Mouse (Mus musculus) ovary, adult 2 months (tissue): ENCODE results near the gene Mdn1. TPM values are rescaled to one million over a fixed set of nuclear protein-coding genes. Genes with fewer than 3 reads are reported as not detected.

Experiments used
- polyA plus RNA-seq: library from polyadenylated mRNA; depleted of rRNA; stranded (reverse); fragments of >200 nt; gene quantifications from 2 replicates; pipeline ENCODE4 v1.2.3, GENCODE M21; 2012; rRNA removed

Gene Mdn1
- polyA plus RNA-seq = 7.3 and 8.0 TPM in 2 replicates

GRCm38 (mm10) chr4:32656918-32657662 lies at the start of gene Mdn1:
Gene Mdn1 (plus strand): TSS chr4:32657119.

GRCm38 (mm10) chr4:32615034-32615881 lies 41.7 kb upstream of the Mdn1 start, which contains the start of gene Casp8ap2:
Gene Casp8ap2 (plus strand): TSS chr4:32615451.

GRCm38 (mm10) chr4:32799966-32800576 lies 143.2 kb downstream of the Mdn1 start, which contains the start of gene Lyrm2:
Gene Lyrm2 (plus strand): TSS chr4:32800253.

Other genes starting within 250 kb of the Mdn1 start
- not detected in 2 replicates for gene Gja10, start 54.4 kb upstream of the Mdn1 start, polyA plus RNA-seq
- 0.77 and 1.2 TPM in 2 replicates for gene Casp8ap2, start 41.7 kb upstream of the Mdn1 start, polyA plus RNA-seq
- 2.8 and 9.0 TPM in 2 replicates for gene Lyrm2, start 143.1 kb downstream of the Mdn1 start, polyA plus RNA-seq